Mouse (Mus musculus) retina, postnatal 7 days (tissue): Measurements from ENCODE around the gene Tmem274.
A peak's percentile ranks its signal among the peaks of the same experiment; 100 is the strongest.

ENCODE experiments used
- DNase-seq: peaks from one replicate; pipeline ENCODE4 v3.0.0-alpha.2; 2012; ENCODE audit warnings: low read depth, low spot score

The Tmem274 gene

DNA sequence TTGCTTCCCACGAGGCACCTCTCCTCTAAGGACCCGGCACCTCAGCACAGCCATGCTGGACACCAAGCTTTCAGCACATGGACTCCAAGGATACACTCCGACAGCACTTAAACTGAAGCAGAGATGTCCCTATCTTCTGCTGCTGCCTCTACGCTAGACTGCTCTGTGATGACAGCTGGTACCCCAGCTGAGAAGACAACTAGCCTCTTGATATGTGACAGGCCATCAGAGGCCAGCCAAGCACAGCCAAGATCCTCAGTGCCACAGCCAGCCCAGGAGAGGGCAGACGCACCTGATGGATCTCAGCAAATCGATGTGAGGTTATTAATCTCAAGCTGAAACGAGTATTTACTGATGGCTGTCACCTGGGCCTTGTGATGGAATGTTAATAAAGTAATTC is 2.1 kb upstream of the Tmem274 start:
- no peak for DNase-seq

DNA sequence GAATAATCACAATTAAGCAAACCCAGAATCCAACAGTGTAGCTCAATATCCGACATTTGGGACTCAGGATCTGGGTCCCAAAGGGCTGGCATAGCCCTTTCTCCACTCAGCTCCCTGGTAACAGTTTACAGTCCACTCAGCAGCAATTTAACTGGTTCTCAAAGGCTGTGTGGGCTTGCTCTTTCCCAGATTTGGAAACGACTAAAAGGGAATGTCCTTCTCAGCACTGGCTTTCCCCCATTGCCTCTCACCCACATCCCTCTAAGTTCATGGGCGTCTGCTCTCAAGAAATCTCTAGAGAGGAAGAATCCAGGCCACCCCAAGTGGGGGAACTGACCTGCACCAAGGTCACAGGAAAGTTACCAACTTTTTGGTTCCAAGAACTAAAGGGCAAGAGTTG is 7.4 kb downstream of the Tmem274 start:
- no peak for DNase-seq

DNA sequence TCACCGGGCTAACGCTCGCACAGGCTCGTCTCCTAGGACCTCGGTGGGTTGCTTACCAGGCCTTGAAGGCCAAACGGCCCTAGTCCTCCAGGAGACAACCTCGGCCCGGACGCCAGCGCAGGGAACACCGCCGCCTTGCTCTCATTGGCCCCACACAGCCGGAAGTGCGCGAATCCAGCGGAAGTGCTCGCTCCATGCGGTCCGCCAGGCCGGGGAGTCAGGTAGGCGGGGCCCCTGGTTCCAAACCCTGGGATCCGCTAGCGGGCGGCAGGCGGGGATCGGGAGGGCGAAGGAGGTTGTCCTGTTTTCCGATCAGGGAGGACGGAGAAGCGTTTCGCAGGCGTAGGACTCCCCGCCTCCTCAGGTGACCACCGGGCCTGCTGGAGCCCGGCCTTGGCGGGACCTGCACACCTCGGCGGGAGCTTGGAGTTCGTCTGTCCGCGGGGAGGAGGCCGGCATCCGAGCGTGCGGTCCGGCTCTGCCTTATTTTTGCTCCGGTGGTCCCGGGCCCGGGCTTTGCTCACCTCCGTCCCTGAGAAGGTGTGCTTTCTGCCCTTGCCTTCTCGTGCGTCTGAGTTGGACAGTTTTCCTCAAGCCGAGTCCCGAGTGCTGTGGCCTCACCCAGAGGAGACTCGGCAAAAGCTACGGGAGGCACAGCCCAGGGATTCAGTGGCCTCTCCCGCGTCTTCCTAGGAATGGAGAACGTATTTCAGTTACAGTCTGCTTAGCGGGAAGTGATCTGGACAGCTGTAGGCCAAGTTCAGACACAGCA is 8.1 kb downstream of the Tmem274 start, which contains the start of the genes Nmnat1 and Lzic:
Gene Nmnat1 (minus strand): TSS at position 150 of the 772 bp plus-strand sequence.
Gene Lzic (plus strand): TSS at position 177 of the 772 bp plus-strand sequence.
- peak; percentile 87 for DNase-seq

DNA sequence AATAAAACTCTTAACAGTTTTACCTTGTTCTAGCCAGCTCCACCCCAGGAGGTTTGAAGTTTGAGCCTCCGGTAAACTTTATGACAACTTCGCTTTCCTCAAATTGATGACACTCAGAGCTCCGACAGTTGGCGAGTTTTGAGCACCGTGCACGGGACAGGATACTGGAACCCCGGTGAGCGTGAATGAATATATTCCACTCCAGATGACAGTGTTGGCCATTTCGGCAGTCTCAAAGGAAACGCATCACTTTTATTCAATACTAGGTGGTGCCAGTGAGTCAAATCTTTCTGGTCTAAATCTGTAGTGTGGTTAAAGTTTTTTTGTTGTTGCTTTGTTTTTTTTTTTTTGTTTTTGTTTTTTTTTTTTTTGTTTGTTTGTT is 8.6 kb downstream of the Tmem274 start:
- no peak for DNase-seq

DNA sequence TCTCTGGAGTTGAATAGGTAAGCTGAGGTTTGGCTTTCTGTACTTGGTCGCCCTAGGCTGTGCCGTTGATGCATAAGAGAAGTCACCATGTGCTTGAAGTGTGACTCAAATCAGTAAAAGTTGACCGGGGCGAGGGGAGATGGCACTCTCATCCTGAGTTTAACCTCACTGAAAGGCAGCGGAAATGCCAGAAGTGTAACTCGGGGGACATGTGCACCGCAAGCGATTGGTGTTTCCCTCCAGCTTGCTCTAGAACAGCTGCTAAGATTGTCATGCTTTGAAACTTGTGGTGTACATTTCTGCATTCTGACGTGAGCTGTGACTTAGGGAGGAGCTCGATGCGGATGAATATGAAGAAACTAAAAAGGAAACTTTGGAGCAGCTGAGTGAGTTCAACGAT is 10.6 kb downstream of the Tmem274 start:
- DNase-seq = no peak

DNA sequence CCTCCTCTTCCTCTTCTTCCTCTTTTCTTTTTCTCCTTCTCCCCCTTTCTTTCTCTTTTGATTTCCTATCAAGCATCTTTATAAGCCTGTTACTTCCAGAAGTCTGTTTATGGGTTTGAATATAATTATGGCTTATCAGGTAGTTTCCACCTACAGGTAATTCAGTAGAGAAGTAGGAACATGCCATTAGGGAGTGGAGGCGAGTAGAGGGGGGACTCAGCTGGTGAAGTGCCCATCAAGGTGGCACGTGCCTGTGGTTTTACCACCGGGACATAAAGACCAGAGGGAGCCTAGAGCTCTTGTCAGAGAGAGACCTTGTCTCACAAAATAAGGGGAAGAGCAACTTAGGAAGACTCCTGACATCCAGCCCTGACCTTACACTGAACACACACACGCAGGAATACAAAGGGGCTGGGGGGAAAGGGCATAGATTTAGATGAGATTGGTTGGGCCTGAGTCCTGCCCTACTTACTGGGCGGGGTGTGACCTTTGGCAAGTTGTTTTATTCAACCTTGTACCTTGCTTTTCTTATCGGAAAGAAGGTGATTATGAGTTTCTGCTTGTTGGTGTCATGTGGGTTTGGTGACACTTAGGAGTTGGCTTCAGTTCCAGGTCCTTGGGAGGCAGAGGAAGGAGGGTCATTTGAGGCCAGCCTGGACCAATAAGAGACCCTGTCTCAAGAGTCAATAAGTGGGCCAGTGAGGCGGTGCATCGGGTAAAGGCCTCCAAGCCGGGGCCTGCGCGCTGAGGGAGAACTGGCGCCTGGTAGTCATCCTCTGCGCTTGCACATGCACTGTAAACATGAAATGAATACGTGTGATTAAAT is 12.4 kb downstream of the Tmem274 start:
- no peak for DNase-seq

DNA sequence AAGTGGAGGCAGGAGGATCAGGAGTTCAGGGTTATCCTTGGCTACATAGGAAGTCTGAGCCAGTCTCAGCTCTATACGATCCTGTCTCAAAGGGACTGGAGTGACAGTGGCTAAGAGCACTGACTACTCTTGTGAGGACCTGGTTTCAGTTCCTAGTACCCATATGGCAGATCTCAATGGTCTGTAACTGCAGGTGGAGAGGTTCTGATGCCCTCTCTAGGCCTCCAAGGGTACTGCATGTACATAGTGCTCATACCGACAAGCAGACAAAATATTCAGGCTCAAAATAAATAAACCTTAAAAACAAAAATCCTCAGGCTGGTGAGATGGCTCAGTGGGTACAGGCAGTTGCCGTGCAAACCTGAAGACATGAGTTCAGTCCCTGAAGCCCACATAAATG is 14.0 kb downstream of the Tmem274 start:
- no peak for DNase-seq

DNA sequence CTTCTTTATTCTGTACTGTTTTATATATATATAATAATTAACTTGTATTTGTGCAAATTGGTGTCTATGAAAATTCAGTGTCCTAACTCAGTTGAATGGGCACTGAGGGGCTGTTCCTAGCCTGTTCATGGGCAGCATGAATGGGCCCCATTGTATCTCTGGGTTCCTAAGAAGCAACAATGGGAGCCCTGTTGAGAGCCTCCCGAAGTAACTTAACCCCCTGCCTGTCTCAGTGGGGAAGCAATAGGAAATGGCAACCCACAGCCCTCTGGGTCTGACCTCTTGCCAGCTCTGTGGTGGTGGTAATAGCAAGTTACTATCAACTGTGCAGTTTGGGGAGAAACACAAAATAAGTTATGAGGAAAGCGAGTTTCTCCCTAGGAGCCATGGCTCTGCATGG is 19.4 kb downstream of the Tmem274 start:
- no peak for DNase-seq

DNA sequence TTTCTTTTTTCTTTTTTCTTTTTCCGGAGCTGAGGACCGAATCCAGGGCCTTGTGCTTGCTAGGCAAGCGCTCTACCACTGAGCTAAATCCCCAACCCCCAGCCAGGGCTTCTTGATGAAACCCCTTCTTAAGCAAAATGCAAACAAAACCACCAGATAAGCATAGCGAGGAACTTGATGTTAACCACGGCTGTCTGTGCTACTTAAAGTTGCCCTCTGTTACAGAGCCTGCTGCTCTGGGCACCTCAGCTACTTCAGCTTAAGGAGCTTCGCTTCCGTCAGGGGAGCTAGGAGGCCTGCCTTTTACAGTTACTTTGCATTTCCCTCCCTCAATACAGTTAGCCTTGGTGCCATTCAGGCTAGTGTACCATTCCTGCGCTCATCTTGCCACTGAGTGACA is 21.7 kb downstream of the Tmem274 start:
- no peak for DNase-seq

DNA sequence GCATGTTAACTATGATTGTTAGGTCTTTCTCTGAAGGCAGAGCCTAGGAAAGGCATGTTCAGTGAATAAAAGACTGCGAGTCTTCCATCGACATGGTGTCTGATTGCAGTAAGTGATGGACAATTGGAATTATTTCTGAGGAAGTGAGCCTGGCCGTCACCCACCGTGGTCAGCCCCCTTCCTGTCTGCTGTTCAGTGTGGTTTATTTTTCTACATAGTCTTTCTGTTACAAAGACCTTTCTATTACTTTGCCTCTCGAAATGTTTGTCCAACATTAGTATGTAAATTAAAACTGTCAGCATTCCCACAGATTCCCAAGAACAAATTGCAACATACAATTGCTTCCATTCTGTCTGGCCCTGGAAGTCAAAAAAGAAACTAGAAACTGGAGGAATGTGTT is 22.6 kb downstream of the Tmem274 start:
- no peak for DNase-seq

DNA sequence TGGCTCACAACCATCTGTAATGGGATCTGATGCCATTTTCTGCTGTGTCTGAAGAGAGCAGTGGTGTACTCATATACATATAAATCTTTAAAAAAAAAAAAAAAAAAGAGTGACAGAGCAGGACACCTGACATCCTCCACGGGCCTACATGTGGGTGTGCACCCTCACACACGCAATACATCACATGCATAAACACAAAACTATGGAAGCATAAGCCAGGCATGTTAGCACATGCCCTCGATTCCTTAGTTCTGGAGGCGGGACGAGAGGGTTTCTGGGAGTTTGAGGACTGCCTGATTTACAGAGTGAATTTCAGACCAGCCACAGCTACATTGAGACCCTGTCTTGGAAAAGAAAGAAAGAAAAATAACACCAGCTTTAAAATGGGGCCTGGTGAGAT is 27.2 kb downstream of the Tmem274 start:
- no peak for DNase-seq

DNA sequence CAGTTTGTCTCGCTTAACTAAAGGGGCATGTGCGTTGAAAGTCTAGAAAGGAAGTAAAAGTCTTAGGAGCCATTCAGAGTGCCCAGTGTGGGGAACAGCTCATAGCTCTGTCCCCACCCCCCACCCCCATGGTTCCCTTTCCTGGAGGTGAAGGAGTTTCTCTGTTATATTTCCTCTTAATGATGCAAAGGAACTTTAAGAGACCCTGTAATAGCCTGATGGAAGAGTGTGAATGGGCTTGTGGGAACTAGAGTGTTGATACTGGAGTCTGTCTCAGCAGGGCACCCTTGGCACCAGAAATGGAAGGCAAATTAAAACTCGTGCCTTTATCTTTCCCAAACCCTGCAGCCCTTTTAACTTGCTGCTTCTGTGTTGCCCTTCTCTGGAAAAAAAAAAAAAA is 27.7 kb downstream of the Tmem274 start:
- DNase-seq = no peak

DNA sequence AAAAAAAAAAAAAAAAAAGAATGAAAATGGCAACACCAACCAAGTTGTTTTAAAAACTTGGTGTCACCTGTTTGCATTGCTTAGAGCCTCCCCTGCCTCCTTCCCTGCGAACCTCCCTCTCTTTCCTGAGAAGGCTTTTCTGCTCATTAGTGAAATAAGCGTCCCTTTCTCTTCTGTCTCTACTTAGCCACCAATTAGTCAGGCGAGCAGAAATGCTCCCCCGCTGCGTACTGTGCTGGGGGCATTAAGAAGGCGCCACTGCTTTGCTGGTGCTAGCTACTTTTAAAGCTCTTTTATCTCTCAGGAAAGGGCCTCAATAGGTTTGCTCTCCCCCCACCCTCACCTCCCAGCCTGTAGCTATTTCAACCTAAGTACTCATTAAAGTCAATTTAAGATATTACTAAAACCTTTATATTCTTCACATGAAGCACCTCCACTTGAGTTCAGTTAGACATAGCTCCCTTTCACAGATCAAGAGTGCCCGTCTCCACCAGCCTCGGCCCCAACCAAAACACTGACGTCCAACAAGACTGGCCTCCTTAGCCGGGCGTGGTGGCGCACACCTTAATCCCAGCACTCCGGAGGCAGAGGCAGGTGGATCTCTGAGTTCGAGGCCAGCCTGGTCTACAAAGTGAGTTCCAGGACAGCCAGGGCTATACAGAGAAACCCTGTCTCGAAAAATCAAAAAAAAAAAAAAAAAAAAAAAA is 28.2 kb downstream of the Tmem274 start:
- DNase-seq = no peak

DNA sequence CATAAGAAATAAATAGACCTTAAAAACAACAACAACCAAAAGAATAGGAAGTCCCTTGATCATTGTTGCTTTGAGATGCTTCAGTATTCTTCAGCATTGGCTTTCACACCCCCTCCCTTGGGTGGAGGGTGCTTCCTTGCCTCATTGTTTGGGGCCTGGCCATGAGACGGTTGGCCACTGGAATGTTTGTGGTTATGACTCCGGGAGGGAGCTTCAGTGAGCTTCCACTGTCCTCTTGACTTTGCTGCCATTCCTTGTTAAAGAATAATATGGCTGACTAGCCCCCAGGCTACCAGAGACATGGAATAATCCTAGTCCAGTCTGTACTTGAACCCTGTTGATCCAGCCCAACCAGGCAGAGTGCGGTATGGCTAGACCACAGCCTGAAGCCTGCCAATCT is 29.7 kb downstream of the Tmem274 start:
- DNase-seq = no peak

DNA sequence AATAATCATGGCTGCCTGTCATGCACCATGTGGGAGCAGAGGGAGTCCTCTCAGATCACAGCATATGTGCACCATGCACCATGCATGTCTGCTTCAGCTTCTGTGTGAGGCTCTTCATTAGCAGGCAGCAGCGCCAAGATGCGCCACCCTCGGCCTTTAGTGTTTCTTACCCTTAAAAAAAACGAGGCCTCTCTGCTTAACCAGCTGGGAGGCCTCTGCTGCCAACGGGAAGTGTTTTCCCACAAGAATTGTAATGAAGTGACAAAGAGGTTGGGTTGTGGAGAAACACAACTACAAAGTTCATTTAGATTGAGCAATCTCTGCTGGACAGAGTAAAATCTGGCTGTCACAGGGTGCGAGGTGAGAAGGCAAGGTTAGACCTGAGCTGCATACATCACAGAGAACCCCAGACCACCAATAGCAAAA is 34.1 kb downstream of the Tmem274 start:
- DNase-seq = no peak

DNA sequence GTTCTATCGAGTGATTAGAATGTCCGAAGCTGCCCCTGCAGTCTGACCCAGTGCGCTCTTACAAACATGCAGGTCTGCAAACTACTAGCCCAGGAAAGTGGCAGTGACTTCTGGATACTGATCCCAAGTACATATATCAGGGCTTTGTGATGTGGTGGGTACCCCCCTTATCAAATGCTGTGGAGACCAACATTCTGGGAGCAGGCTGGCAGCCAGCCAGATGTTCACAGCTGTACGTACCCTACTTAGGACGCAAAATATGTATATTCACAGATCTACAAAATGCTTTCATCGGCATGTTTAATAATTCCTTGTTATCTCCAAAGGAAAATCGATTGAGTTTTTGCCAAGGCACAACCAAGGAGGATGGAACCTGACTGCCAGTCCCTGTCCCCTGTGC is 34.9 kb downstream of the Tmem274 start:
- DNase-seq = no peak

DNA sequence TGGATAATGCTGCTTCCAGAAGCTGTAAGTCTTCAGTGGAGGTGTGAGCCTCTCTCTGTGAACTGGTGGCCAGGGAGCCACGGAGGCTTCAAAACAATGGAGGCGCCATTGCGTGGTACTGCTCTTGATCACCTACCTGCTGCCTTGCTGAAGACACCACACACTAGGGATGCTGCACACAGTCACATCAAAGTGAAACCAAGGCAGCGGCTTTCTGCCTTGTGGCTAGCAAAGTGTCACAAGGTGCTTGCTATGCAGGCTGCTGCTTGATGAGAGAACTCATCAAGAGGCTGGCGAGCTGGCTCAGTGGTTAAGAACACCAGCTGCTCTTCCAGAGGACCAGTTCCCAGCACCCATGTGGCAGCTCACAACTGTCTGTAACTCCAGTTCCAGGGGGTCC is 38.5 kb downstream of the Tmem274 start:
- DNase-seq = no peak

DNA sequence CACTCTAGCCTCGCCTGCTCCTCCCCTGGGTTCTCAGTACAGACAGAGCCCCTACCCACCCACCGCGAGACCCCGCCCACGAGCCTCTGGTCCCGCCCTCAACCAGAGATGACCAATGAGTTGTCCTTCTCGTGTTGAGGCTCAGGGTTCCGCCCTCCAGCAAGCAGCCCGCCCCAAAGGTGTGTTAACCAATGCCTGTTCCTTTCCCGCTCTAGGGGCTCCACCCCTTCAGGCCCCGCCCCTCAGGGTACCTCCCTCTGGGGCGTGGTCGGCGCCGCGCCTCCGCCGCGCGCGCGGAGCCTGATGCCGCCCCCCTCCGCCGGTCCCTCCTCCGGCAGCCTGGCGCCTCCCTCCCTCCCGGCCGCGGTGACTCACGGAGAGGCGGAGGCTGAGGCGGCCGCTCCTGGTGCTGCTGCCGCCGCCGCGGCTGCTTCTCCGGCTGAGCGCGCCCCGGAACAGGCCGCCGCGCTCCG is 40.7 kb downstream of the Tmem274 start, which contains the start of gene Ctnnbip1:
Gene Ctnnbip1 (plus strand): TSS at position 369 of the 473 bp plus-strand sequence.
- peak; percentile 93 for DNase-seq

DNA sequence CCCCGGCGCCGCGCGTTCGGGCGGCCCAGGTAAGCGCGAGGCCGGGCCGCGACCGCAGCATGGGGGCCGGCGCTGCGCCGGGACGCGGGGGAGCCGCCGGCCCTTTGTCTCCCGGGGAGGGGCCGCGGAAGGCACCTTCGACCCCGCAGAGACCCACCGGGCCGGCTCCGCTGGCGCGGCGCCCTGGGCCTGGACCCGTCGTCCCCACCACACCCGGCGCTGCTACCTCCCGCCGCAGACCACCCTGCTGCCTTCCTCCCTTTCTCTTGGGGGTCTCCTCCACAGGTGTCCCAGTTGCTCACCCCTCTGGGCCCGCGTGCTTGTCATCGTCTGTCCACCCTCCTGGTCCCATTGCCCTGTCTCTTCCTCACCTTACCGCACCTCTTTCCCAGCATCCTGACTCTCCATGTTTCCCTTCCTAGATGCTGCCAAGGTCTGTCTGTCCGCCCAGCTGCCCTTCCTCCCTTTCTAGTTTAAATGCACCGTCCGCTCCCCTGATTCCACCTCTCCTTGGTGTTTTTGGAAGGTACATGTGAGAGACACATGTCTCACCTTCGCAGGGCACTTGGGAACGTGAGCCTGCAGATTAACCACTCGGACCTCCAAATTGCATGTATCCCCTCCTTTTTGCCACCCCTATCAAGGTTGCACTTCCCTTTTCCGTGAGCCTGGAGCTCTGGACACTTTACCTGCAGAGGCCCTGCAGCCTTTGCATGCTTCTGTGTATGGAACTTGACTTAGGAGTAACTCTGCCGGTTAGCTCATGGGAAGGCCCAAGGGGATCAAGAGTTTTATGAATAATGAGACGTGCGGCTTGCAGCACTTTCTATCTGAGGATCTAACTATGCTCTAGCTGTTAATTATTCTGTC is 41.4 kb downstream of the Tmem274 start:
- no peak for DNase-seq

DNA sequence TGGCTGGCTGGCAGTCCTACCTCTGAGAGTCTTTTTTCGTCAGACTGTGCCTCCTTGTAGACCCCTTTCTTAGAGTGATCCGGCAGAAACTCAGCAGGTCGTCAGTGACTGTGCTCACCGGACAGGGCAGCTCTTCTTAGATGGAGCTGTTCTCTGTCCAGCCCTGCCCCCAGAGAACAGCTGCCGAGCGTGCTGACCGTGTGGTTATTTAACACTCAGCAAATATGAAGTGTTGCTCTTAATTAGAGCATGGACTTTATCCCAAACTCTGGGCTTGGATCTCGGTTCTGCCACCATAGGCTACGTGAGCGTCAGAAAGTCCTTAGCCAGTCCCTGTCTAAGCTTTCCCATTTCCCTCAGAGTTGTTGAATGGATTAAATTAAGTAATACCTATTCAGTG is 44.1 kb downstream of the Tmem274 start:
- DNase-seq = no peak

DNA sequence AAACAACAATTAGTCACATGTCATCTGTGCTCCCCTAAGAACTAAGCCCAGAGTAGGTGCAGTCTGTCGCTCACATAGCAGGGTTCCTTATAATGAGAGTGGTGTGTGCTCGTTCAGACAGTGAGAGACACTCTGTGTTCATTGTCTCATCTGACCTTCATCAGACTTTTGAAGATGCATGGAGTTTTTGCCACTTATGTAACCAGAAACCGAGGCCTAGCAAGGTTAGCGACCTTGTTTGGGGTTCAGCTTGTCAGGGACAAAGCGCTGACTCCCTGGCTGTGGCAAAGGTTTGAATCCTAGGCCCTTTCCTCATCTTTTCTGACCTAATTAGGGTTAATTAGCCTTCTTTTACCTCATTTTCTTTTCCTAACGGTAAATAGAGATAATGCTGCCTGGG is 46.8 kb downstream of the Tmem274 start:
- DNase-seq = no peak
